Mouse (Mus musculus): ENCODE results near the gene Tnnc1.
A peak's percentile ranks its signal among the peaks of the same experiment; 100 is the strongest.

Gene Tnnc1

DNA sequence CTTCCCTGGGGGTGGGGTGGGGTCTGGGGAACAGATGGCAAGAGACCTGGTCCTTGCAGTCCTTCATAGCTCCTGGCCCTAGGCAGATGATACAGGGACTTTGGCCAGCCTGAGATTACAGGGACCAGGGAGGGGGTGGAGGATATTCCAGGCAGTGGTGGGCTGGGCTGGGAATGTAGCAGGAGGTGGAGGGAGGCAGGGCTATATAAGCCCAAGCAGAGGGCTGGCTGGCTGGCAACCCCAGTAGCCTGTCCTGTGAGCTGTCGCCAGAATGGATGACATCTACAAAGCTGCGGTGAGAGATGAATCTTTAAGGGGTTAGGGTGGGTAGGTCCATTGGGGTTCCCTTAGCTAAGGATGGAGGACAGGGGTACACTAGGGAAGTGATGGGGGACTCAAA, at the start of gene Tnnc1:
TSS of gene Tnnc1 (plus strand) at position 229 of the 400 bp plus-strand sequence.
- no peak for TF ChIP-seq GATA4 (IDR thresholded peaks at IDR 0.05; ENCODE audit: insufficient replicate concordance, low read length)

- TF ChIP-seq GATA4 (IDR thresholded peaks at IDR 0.05; ENCODE audit: insufficient replicate concordance, low read length): no peak
Observed at GRCm38 (mm10) chr14:31160196-31161150, 47.6 kb upstream of the Tnnc1 start.

- TF ChIP-seq GATA4 (IDR thresholded peaks at IDR 0.05; ENCODE audit: insufficient replicate concordance, low read length): no peak
Observed at GRCm38 (mm10) chr14:31161191-31161590, 46.9 kb upstream of the Tnnc1 start.

- no peak for TF ChIP-seq GATA4 (IDR thresholded peaks at IDR 0.05; ENCODE audit: insufficient replicate concordance, low read length)
Observed at GRCm38 (mm10) chr14:31161638-31162037, 46.5 kb upstream of the Tnnc1 start.

GRCm38 (mm10) chr14:31164067-31164466, 44.0 kb upstream of the Tnnc1 start:
- no peak for TF ChIP-seq GATA4 (IDR thresholded peaks at IDR 0.05; ENCODE audit: insufficient replicate concordance, low read length)

GRCm38 (mm10) chr14:31165010-31165409, 43.1 kb upstream of the Tnnc1 start:
- no peak for TF ChIP-seq GATA4 (IDR thresholded peaks at IDR 0.05; ENCODE audit: insufficient replicate concordance, low read length)

DNA sequence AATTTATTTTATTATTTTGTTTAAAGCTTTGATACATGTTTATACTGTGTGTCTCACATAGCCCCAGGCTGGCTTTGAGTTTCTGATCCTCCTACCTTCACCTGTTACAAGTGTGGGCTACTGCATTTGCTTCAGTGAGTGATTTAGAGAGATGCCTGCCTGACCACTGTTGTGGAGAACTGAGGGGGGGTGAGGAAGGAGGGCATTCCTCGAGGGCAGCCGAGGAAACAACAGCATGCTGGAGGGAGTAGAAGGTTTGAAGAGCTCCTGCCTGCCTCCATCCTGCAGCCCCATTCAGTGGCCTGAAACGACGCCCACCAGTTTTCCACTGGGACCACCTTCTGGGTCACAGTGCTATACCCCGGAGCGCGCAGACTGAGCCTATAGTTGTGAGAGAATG, 42.7 kb upstream of the Tnnc1 start:
- no peak for TF ChIP-seq GATA4 (IDR thresholded peaks at IDR 0.05; ENCODE audit: insufficient replicate concordance, low read length)

- no peak for TF ChIP-seq GATA4 (IDR thresholded peaks at IDR 0.05; ENCODE audit: insufficient replicate concordance, low read length)
Observed at GRCm38 (mm10) chr14:31165991-31166630, 42.0 kb upstream of the Tnnc1 start.

GRCm38 (mm10) chr14:31166827-31167226, 41.3 kb upstream of the Tnnc1 start:
- no peak for TF ChIP-seq GATA4 (IDR thresholded peaks at IDR 0.05; ENCODE audit: insufficient replicate concordance, low read length)

- TF ChIP-seq GATA4 (IDR thresholded peaks at IDR 0.05; ENCODE audit: insufficient replicate concordance, low read length): peak; percentile 99; the same call in 1 of the 2 replicates
Observed at GRCm38 (mm10) chr14:31168425-31168824, 39.7 kb upstream of the Tnnc1 start, which contains the start of gene Stab1. Gene Stab1, minus strand, starts transcription at chr14:31168641.

GRCm38 (mm10) chr14:31169508-31169907, 38.6 kb upstream of the Tnnc1 start:
- TF ChIP-seq GATA4 (IDR thresholded peaks at IDR 0.05; ENCODE audit: insufficient replicate concordance, low read length): no peak

GRCm38 (mm10) chr14:31170963-31171362, 37.1 kb upstream of the Tnnc1 start:
- 0 out of 2 replicates have a peak, but pooled peaks have one; percentile 6 for TF ChIP-seq GATA4 (IDR thresholded peaks at IDR 0.05; ENCODE audit: insufficient replicate concordance, low read length)

DNA sequence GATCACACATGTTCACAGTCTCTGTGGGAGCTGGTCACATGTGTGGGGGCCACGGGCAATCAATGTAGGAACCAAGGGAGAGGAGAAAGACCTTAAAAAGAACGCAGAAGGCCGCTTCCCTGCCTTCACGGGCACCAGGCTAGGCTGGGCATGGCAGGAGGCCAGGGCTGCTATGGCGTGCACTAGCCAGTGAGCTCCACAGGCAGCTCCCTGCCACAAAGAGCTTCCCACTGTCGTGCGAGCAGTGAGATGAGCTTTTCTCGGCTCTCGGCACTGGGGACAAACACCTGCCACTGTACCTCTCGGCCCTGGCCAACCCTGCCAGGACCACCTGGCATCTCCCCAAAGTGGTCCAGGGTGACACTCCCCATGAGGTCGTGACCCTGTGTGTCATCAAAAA, 36.7 kb upstream of the Tnnc1 start:
- TF ChIP-seq GATA4 (IDR thresholded peaks at IDR 0.05; ENCODE audit: insufficient replicate concordance, low read length): no peak

DNA sequence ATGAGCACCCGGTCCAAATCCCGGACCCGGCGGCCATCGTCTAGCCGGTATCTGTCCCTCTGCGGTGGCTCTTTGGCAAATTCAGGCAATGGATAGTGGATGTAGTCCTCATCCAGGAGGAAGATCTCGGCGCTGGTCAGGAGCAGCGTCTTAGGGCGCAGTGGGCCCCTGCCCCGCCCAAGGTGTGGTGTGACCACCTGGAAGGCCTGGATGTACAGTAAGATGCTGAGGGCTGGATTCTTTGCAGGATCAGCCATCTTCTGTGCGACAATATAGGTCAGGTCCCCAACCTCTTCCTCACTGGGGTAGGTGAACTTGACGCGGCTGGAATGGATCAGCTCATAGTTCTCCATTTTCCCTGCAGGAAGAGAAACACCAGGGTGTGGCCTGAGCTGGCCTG, 36.3 kb upstream of the Tnnc1 start:
- no peak for TF ChIP-seq GATA4 (IDR thresholded peaks at IDR 0.05; ENCODE audit: insufficient replicate concordance, low read length)

DNA sequence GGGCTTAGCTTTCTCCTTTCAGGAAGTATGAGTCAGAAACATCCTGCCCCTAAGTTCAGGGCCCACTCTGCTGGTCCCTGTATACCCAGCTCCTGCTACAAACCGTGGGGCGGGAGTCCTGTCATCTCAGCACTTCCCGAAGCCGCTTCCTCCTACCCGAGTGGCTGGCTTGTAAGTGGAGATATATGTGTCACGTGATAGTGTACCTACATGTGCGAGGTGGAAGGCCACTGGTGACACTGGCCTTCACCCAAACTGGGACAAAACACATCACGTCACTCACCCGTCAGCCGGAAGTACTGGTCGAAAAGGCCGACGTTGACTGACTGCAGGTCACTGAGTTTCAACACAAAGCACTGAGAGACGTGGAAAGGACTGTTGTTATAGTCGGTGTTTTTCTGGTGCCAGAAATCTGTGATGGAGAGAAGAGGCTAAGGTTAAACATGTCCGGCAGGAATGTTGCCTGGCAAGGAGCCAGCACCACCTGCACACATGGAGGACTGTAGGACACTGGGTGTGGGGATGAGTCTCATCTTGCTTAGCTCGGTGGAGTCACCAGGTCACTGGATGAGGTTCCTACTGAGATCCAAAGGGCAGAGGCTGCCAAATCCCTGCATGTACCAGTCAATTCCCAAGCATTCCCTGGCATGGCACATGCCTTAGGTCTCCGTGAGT, 35.2 kb upstream of the Tnnc1 start:
- TF ChIP-seq GATA4 (IDR thresholded peaks at IDR 0.05; ENCODE audit: insufficient replicate concordance, low read length): peak; percentile 56; the same call in 1 of the 2 replicates
